Mouse (Mus musculus) lung, embryonic 16.5 days (tissue): ENCODE data around the gene 4930438A08Rik. TPM values are rescaled to one million over a fixed set of nuclear protein-coding genes. Genes with fewer than 3 reads are reported as not detected.

ENCODE experiments used
- ATAC-seq: fragments of 200-750 bp; cut with Nextera tagmentation; 2 replicates; pipeline ENCODE4 v1.8.0; 2017; ENCODE audit warnings: low read depth, mild to moderate bottlenecking, moderate library complexity
- H3K27ac ChIP-seq: fragments of 300-500 bp; sonication (generic); 2 replicates; pipeline ENCODE4 v1.5.1; 2014; ENCODE audit warnings: mild to moderate bottlenecking, control low read depth, low read length
- H3K27me3 ChIP-seq: fragments of 300-500 bp; sonication (generic); 2 replicates; pipeline ENCODE4 v1.6.1; 2014; ENCODE audit warnings: low read depth, low read length, mixed read lengths; ENCODE audit not compliant: control insufficient read depth, insufficient read depth
- H3K36me3 ChIP-seq: fragments of 300-500 bp; sonication (generic); 2 replicates; pipeline ENCODE4 v1.6.1; 2014; ENCODE audit warnings: low read length; ENCODE audit not compliant: control insufficient read depth, insufficient read depth
- H3K4me1 ChIP-seq: fragments of 300-500 bp; sonication (generic); replicated peaks from 2 replicates; pipeline ENCODE4 v1.6.1; 2014; ENCODE audit warnings: low read length, mixed read lengths; ENCODE audit not compliant: control insufficient read depth, insufficient read depth
- H3K4me2 ChIP-seq: fragments of 300-500 bp; sonication (generic); 2 replicates; pipeline ENCODE4 v1.6.1; 2014; ENCODE audit warnings: low read depth, low read length, control low read depth
- H3K4me3 ChIP-seq: fragments of 300-500 bp; sonication (generic); 2 replicates; pipeline ENCODE4 v1.5.1; 2014; ENCODE audit warnings: mild to moderate bottlenecking, low read length, control low read depth
- H3K9ac ChIP-seq: fragments of 300-500 bp; sonication (generic); 2 replicates; pipeline ENCODE4 v1.6.1; 2014; ENCODE audit warnings: low read length, control low read depth
- H3K9me3 ChIP-seq: fragments of 300-500 bp; sonication (generic); 2 replicates; pipeline ENCODE4 v1.6.1; 2016; ENCODE audit warnings: low read length; ENCODE audit not compliant: control insufficient read depth
- WGBS: fragments of 180-500 bp; shearing (Covaris S2); extraction: QIAGEN DNeasy Blood & Tissue Kit; methylation state at CpG from one replicate; pipeline ENCODE4 v1.1.7; 2014; 5-methylcytosine and 5-hydroxymethylcytosine counted together
- polyA plus RNA-seq: library from polyadenylated mRNA; unstranded; fragments of >200 nt; fragmentation: Nextera tagmentation; extraction: Ambion mirVana; gene quantifications from 2 replicates; pipeline ENCODE4 v1.2.1, GENCODE M21; 2015

The 4930438A08Rik gene
- polyA plus RNA-seq, 1 experiment from 2014 or later, result not detected

GRCm38 (mm10) chr11:58314069-58314468, 39.5 kb downstream of the 4930438A08Rik start:
- Histone ChIP-seq H3K36me3 (peaks cover 13% of the 10 kb centered on the region), H3K9ac (no peak overlapping the region), H3K27me3 (no peaks in the 10 kb centered on the region), H3K9me3 (no peaks in the 10 kb centered on the region), H3K4me1 (no peaks in the 10 kb centered on the region), H3K27ac (no peak overlapping the region), H3K4me3 (no peak overlapping the region), H3K4me2 (no peak overlapping the region)
- WGBS, result 84% methylated on average over 6 of the region's 6 CpGs
- ATAC-seq, result no peak

GRCm38 (mm10) chr11:58315536-58316168, 41.1 kb downstream of the 4930438A08Rik start:
- H3K36me3 ChIP-seq, result peaks cover 16% of the 10 kb centered on the region
- ATAC-seq, result no peak
- H3K4me1 ChIP-seq, result no peaks in the 10 kb centered on the region

GRCm38 (mm10) chr11:58316344-58316743, 41.7 kb downstream of the 4930438A08Rik start:
- no peak overlapping the region for H3K4me3 ChIP-seq
- 0 out of 2 replicates have a peak, but pooled peaks have one; percentile 17 for ATAC-seq
- H3K27ac ChIP-seq, result no peak overlapping the region
- peaks cover 18% of the 10 kb centered on the region for H3K36me3 ChIP-seq
- no peak overlapping the region for H3K4me2 ChIP-seq
- no peaks in the 10 kb centered on the region for H3K4me1 ChIP-seq
- 85% methylated on average over 17 of the region's 17 CpGs for WGBS
- H3K27me3 ChIP-seq, result no peaks in the 10 kb centered on the region
- no peaks in the 10 kb centered on the region for H3K9me3 ChIP-seq
- H3K9ac ChIP-seq, result no peak overlapping the region

More at GRCm38 (mm10) chr11:58315536-58316168, 41.1 kb downstream of the 4930438A08Rik start:
- no peaks in the 10 kb centered on the region for H3K27me3 ChIP-seq
- no peak overlapping the region for H3K4me2 ChIP-seq
- no peak overlapping the region for H3K27ac ChIP-seq
- no peak overlapping the region for H3K4me3 ChIP-seq
- 90% methylated on average over 5 of the region's 5 CpGs for WGBS
- H3K9me3 ChIP-seq, result no peaks in the 10 kb centered on the region
- no peak overlapping the region for H3K9ac ChIP-seq

- peak; percentile 49; the same call in 1 of the 2 replicates for ATAC-seq
- Histone ChIP-seq H3K9me3 (no peaks in the 10 kb centered on the region), H3K4me1 (peaks cover 4% of the 10 kb centered on the region), H3K4me3 (no peak overlapping the region), H3K9ac (no peak overlapping the region), H3K4me2 (no peak overlapping the region), H3K27me3 (no peaks in the 10 kb centered on the region), H3K27ac (no peak overlapping the region), H3K36me3 (peaks cover 18% of the 10 kb centered on the region)
- WGBS, result 64% methylated on average over 28 of the region's 28 CpGs
Observed at GRCm38 (mm10) chr11:58316768-58317390, 42.3 kb downstream of the 4930438A08Rik start.

GRCm38 (mm10) chr11:58322824-58323569, 48.4 kb downstream of the 4930438A08Rik start:
- under 1% methylated on average over 61 of the region's 63 CpGs for WGBS
- H3K4me2 ChIP-seq, result peak overlapping the region; percentile 84
- no peaks in the 10 kb centered on the region for H3K9me3 ChIP-seq
- ATAC-seq, result peak; percentile 99
- peak overlapping the region; percentile 95 for H3K9ac ChIP-seq
- peak overlapping the region; percentile 87 for H3K4me3 ChIP-seq
- peaks cover 22% of the 10 kb centered on the region for H3K36me3 ChIP-seq
- peak overlapping the region; percentile 98 for H3K27ac ChIP-seq
- peaks cover 16% of the 10 kb centered on the region for H3K4me1 ChIP-seq
- no peaks in the 10 kb centered on the region for H3K27me3 ChIP-seq

DNA sequence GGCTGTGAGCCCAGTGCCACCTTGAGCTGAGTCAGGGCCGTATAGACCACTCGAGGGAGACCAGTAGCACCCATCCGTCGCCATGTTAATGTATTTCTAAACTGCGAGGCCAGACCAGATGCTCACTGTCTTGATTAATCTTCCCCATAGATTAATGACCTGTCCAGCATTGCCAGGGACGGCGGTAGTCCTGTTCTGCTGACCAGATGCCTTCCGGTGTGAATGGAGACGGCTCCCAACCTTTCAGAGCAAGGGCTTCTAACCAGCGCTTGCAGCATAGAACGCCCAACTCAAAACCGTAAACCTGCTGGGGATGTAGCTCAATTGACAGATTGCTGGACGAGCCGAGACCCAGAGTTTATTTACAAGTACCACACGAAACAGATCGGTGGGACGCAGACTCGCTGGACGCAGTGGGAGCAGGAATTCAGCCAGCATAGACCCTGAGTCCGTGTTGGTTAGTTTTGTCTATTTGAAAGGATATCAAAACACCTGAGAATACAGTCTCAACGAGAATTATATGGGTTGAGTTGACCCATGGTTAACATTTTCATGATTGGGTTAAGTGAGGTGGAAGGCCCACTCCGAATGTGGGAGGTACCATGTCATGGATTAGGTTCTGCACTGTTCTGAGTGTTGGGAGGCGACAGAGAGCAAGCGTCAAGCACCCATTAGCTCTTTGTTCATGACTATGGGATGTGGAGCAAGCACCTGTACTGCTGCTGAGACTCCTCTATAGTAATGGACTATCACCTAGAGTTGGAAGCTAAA, 49.2 kb downstream of the 4930438A08Rik start:
- Histone ChIP-seq H3K4me3 (peak overlapping the region; percentile 87), H3K4me1 (peaks cover 16% of the 10 kb centered on the region), H3K27me3 (no peaks in the 10 kb centered on the region), H3K4me2 (peak overlapping the region; percentile 84), H3K9me3 (no peaks in the 10 kb centered on the region), H3K9ac (peak overlapping the region; percentile 95), H3K36me3 (peaks cover 19% of the 10 kb centered on the region), H3K27ac (peak overlapping the region; percentile 98)
- WGBS, result 8% methylated on average over 24 of the region's 24 CpGs
- ATAC-seq, result peak; percentile 12

- Histone ChIP-seq H3K4me1 (peaks cover 23% of the 10 kb centered on the region), H3K27ac (no peak overlapping the region), H3K36me3 (peaks cover 14% of the 10 kb centered on the region), H3K9me3 (no peaks in the 10 kb centered on the region), H3K4me2 (no peak overlapping the region), H3K9ac (no peak overlapping the region), H3K4me3 (no peak overlapping the region), H3K27me3 (no peaks in the 10 kb centered on the region)
- no peak for ATAC-seq
- WGBS, result 74% methylated on average over 3 of the region's 3 CpGs
Observed at GRCm38 (mm10) chr11:58324614-58325229, 50.1 kb downstream of the 4930438A08Rik start.

DNA sequence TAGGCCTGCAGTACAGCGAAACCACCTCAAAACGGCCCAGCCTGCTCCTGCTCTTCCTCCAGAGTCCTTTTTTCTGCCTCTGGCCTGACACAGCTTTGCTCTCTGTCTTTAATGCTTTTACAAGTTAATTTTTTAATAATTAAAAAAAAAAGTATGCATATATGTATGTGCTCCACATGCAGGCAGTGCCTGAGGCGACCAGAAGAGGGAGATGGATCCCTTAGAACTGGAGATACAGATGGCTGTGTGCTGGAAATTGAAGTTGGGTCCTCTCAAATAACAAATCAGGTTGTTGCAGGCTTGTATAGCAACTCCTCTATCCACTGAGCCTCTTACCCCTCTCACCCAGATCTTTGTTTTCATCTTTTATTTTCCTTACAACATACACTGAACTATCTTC, 52.2 kb downstream of the 4930438A08Rik start:
- no peaks in the 10 kb centered on the region for H3K27me3 ChIP-seq
- H3K9ac ChIP-seq, result no peak overlapping the region
- no peak overlapping the region for H3K4me2 ChIP-seq
- ATAC-seq, result no peak
- H3K36me3 ChIP-seq, result peaks cover 12% of the 10 kb centered on the region
- peaks cover 27% of the 10 kb centered on the region for H3K4me1 ChIP-seq
- H3K9me3 ChIP-seq, result no peaks in the 10 kb centered on the region
- H3K27ac ChIP-seq, result no peak overlapping the region
- H3K4me3 ChIP-seq, result no peak overlapping the region
- 96% methylated on average over 3 of the region's 3 CpGs for WGBS
